Comparison of ENCODE assay signal across 1 mouse cellular context in genomic region chrX:70364202-70364601, GRCm38 (mm10).
TF ChIP-seq lines count a peak whose summit lies in the region.

No protein-coding gene starts in this region.

TF ChIP-seq in CH12.LX, 34 proteins besides CTCF, POLR2A, EP300 and RAD21 (continued from another document):
- TF ChIP-seq TBP (conservative IDR thresholded peaks at IDR 0.05; ENCODE audit: low read depth, low read length), result no peak
- no peak for TF ChIP-seq HCFC1 (IDR thresholded peaks at IDR 0.05; ENCODE audit: low read depth, low read length)
- TF ChIP-seq USF1 (IDR thresholded peaks at IDR 0.05; ENCODE audit: low read depth, low read length), result no peak
